Mouse (Mus musculus): ENCODE results near the gene Tulp3. TPM values are rescaled to one million over a fixed set of nuclear protein-coding genes. Genes with fewer than 3 reads are reported as not detected.
"Not testable (repeated sequence)": the region's sequence is repeated elsewhere in the genome, so short reads cannot be mapped to it uniquely, and the experiment has no call there.

Gene Tulp3
- 15.9 and 17.5 TPM in 2 replicates for polyA plus RNA-seq (2015; fragmentation: Nextera tagmentation; extraction: Ambion mirVana)

- H3K4me1 ChIP-seq, result peaks cover 31% of the 10 kb centered on the region
- WGBS, result under 1% methylated on average over 41 of the region's 42 CpGs
- H3K4me3 ChIP-seq, result peak within 1 kb of the TSS; percentile 73
- H3K27me3 ChIP-seq, result no peaks in the 10 kb centered on the region
- peaks cover 28% of the 10 kb centered on the region for H3K36me3 ChIP-seq (ENCODE audit: poor library complexity, severe bottlenecking)
- H3K9ac ChIP-seq, result peak within 1 kb of the TSS; percentile 86
- H3K27ac ChIP-seq, result peak within 1 kb of the TSS; percentile 88
- peak within 1 kb of the TSS; percentile 72 for H3K4me2 ChIP-seq
- ATAC-seq, result peak; percentile 99
- H3K9me3 ChIP-seq (replicated peaks), result no peaks in the 10 kb centered on the region
These were observed at the start of gene Tulp3 for GRCm38 (mm10) chr6:128355726-128356416. Gene Tulp3, minus strand, starts transcription at chr6:128355851.

GRCm38 (mm10) chr6:128404708-128405107, 49.1 kb upstream of the Tulp3 start:
- WGBS, result 57% methylated on average over 5 of the region's 5 CpGs
- H3K4me2 ChIP-seq, result no peak overlapping the region
- no peak overlapping the region for H3K9ac ChIP-seq
- H3K27me3 ChIP-seq, result no peaks in the 10 kb centered on the region
- H3K36me3 ChIP-seq (ENCODE audit: poor library complexity, severe bottlenecking), result peaks cover 40% of the 10 kb centered on the region
- H3K27ac ChIP-seq, result no peak overlapping the region
- no peak for ATAC-seq
- H3K9me3 ChIP-seq (replicated peaks), result no peaks in the 10 kb centered on the region
- H3K4me1 ChIP-seq, result peaks cover 5% of the 10 kb centered on the region; the same call in 1 of the 2 replicates
- no peak overlapping the region for H3K4me3 ChIP-seq

GRCm38 (mm10) chr6:128399421-128400185, 44.0 kb upstream of the Tulp3 start:
- 26% methylated on average over 13 of the region's 21 CpGs for WGBS
- Histone ChIP-seq H3K9ac (peak overlapping the region; percentile 27; the same call in 1 of the 2 replicates), H3K27me3 (no peaks in the 10 kb centered on the region), H3K36me3 (ENCODE audit: poor library complexity, severe bottlenecking) (no peaks in the 10 kb centered on the region), H3K4me2 (peak overlapping the region; percentile 37), H3K9me3 (replicated peaks) (no peaks in the 10 kb centered on the region), H3K4me3 (peak overlapping the region; percentile 3), H3K27ac (peak overlapping the region; percentile 4; the same call in 1 of the 2 replicates), H3K4me1 (peaks cover 11% of the 10 kb centered on the region; the same call in 1 of the 2 replicates)
- peak; percentile 80 for ATAC-seq

GRCm38 (mm10) chr6:128398996-128399395, 43.3 kb upstream of the Tulp3 start, which contains the start of gene Nrip2:
Gene Nrip2, plus strand, starts transcription at chr6:128399296.
- Histone ChIP-seq H3K4me3 (peak within 1 kb of the TSS; percentile 3), H3K36me3 (ENCODE audit: poor library complexity, severe bottlenecking) (no peaks in the 10 kb centered on the region), H3K27me3 (no peaks in the 10 kb centered on the region), H3K27ac (peak within 1 kb of the TSS; percentile 4; the same call in 1 of the 2 replicates), H3K4me2 (peak within 1 kb of the TSS; percentile 37), H3K4me1 (peaks cover 11% of the 10 kb centered on the region; the same call in 1 of the 2 replicates), H3K9ac (peak within 1 kb of the TSS; percentile 27; the same call in 1 of the 2 replicates), H3K9me3 (replicated peaks) (no peaks in the 10 kb centered on the region)
- WGBS, result 86% methylated on average over 3 of the region's 3 CpGs
- no peak for ATAC-seq

GRCm38 (mm10) chr6:128397574-128398261, 42.1 kb upstream of the Tulp3 start:
- Histone ChIP-seq H3K36me3 (ENCODE audit: poor library complexity, severe bottlenecking) (no peaks in the 10 kb centered on the region), H3K27ac (no peak overlapping the region), H3K9ac (no peak overlapping the region), H3K27me3 (no peaks in the 10 kb centered on the region), H3K9me3 (replicated peaks) (no peaks in the 10 kb centered on the region), H3K4me2 (no peak overlapping the region), H3K4me1 (peaks cover 11% of the 10 kb centered on the region; the same call in 1 of the 2 replicates), H3K4me3 (no peak overlapping the region)
- WGBS, result 81% methylated on average over 7 of the region's 7 CpGs
- no peak for ATAC-seq

GRCm38 (mm10) chr6:128390683-128391082, 35.0 kb upstream of the Tulp3 start:
- no peak for ATAC-seq

GRCm38 (mm10) chr6:128389185-128389584, 33.5 kb upstream of the Tulp3 start:
- 81% methylated on average over 1 of the region's 1 CpGs for WGBS
- Histone ChIP-seq H3K4me2 (no peak overlapping the region), H3K4me1 (no peaks in the 10 kb centered on the region), H3K27ac (no peak overlapping the region), H3K9ac (no peak overlapping the region), H3K27me3 (no peaks in the 10 kb centered on the region), H3K9me3 (replicated peaks) (no peaks in the 10 kb centered on the region), H3K36me3 (ENCODE audit: poor library complexity, severe bottlenecking) (no peaks in the 10 kb centered on the region), H3K4me3 (no peak overlapping the region)
- no peak for ATAC-seq

More at GRCm38 (mm10) chr6:128390683-128391082, 35.0 kb upstream of the Tulp3 start:
- H3K4me2 ChIP-seq, result no peak overlapping the region
- H3K36me3 ChIP-seq (ENCODE audit: poor library complexity, severe bottlenecking), result no peaks in the 10 kb centered on the region
- 62% methylated on average over 1 of the region's 1 CpGs for WGBS
- H3K4me3 ChIP-seq, result no peak overlapping the region
- H3K4me1 ChIP-seq, result no peaks in the 10 kb centered on the region
- H3K27me3 ChIP-seq, result no peaks in the 10 kb centered on the region
- no peak overlapping the region for H3K27ac ChIP-seq
- H3K9me3 ChIP-seq (replicated peaks), result no peaks in the 10 kb centered on the region
- H3K9ac ChIP-seq, result no peak overlapping the region

- no peak for ATAC-seq
- Histone ChIP-seq H3K27ac (no peak overlapping the region), H3K4me2 (no peak overlapping the region), H3K4me1 (no peaks in the 10 kb centered on the region), H3K9ac (no peak overlapping the region), H3K4me3 (no peak overlapping the region), H3K9me3 (replicated peaks) (no peaks in the 10 kb centered on the region), H3K36me3 (ENCODE audit: poor library complexity, severe bottlenecking) (no peaks in the 10 kb centered on the region), H3K27me3 (no peaks in the 10 kb centered on the region)
- WGBS, result 91% methylated on average over 1 of the region's 1 CpGs
These were observed 29.4 kb upstream of the Tulp3 start for GRCm38 (mm10) chr6:128385026-128385425.

GRCm38 (mm10) chr6:128383752-128384151, 28.1 kb upstream of the Tulp3 start:
- ATAC-seq, result no peak
- H3K27me3 ChIP-seq, result no peaks in the 10 kb centered on the region
- 82% methylated on average over 7 of the region's 7 CpGs for WGBS

GRCm38 (mm10) chr6:128381254-128381653, 25.6 kb upstream of the Tulp3 start:
- WGBS, result 84% methylated on average over 3 of the region's 3 CpGs
- Histone ChIP-seq H3K4me1 (no peaks in the 10 kb centered on the region), H3K4me3 (no peak overlapping the region)

More at GRCm38 (mm10) chr6:128383752-128384151, 28.1 kb upstream of the Tulp3 start:
- no peaks in the 10 kb centered on the region for H3K4me1 ChIP-seq
- H3K27ac ChIP-seq, result no peak overlapping the region
- H3K36me3 ChIP-seq (ENCODE audit: poor library complexity, severe bottlenecking), result no peaks in the 10 kb centered on the region
- no peak overlapping the region for H3K4me3 ChIP-seq
- H3K4me2 ChIP-seq, result no peak overlapping the region
- no peak overlapping the region for H3K9ac ChIP-seq
- H3K9me3 ChIP-seq (replicated peaks), result no peaks in the 10 kb centered on the region

GRCm38 (mm10) chr6:128380594-128381167, 25.0 kb upstream of the Tulp3 start:
- not testable (repeated sequence) for H3K27ac ChIP-seq; ATAC-seq; H3K9me3 ChIP-seq (replicated peaks); H3K4me2 ChIP-seq; H3K4me3 ChIP-seq; H3K9ac ChIP-seq; H3K27me3 ChIP-seq; H3K4me1 ChIP-seq
- 67% methylated on average over 1 of the region's 1 CpGs for WGBS
- peaks cover 14% of the 10 kb centered on the region for H3K36me3 ChIP-seq (ENCODE audit: poor library complexity, severe bottlenecking)

More at GRCm38 (mm10) chr6:128381254-128381653, 25.6 kb upstream of the Tulp3 start:
- Histone ChIP-seq H3K36me3 (ENCODE audit: poor library complexity, severe bottlenecking) (peaks cover 10% of the 10 kb centered on the region), H3K9ac (no peak overlapping the region), H3K27ac (no peak overlapping the region), H3K4me2 (no peak overlapping the region), H3K9me3 (replicated peaks) (no peaks in the 10 kb centered on the region), H3K27me3 (no peaks in the 10 kb centered on the region)
- no peak for ATAC-seq

All from forebrain, embryonic 13.5 days (tissue).